Mouse (Mus musculus) central nervous system, embryonic 11.5 days (tissue): ENCODE results near the gene Alkal2. TPM values are rescaled to one million over a fixed set of nuclear protein-coding genes. Genes with fewer than 3 reads are reported as not detected.

ENCODE experiments used
- polyA plus RNA-seq: library from polyadenylated mRNA; depleted of rRNA; stranded (reverse); fragments of >200 nt; gene quantifications from 2 replicates; pipeline ENCODE4 v1.2.3, GENCODE M21; 2012; rRNA removed

The Alkal2 gene
- 0.66 and 1.8 TPM in 2 replicates for polyA plus RNA-seq

DNA sequence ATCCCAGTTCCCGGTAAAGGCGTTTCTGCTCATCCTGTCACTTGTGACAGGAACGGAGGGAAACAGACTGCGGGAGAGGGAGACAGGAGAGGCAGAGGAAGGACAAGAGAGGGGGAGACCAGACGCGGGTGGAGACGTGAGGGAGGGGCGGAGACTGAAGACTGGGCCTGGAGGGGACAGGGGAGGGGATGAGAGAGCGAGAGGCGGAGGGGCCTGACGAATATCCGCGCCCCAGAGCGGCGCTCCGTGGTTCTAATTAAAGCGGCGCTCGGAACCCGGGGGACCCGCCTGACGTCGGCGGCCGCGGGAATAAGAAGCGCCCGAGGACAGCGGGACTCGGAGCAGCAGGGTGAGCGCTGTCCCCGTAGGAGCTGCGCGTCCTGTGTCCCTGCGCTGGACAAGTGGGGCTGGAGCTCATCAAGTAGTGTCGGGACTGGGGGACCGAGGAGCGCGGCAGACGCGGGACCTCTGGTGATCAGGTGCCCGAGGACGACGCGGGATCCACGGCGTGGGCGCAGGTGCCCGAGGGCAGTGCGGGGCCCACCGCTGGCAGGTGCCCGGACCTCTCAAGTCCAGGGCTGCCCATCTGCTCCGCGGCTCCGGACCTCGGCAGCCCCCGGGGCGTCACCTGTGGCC lies at the start of gene Alkal2:
Gene Alkal2 (plus strand): TSS at position 337 of the 636 bp plus-strand sequence.

DNA sequence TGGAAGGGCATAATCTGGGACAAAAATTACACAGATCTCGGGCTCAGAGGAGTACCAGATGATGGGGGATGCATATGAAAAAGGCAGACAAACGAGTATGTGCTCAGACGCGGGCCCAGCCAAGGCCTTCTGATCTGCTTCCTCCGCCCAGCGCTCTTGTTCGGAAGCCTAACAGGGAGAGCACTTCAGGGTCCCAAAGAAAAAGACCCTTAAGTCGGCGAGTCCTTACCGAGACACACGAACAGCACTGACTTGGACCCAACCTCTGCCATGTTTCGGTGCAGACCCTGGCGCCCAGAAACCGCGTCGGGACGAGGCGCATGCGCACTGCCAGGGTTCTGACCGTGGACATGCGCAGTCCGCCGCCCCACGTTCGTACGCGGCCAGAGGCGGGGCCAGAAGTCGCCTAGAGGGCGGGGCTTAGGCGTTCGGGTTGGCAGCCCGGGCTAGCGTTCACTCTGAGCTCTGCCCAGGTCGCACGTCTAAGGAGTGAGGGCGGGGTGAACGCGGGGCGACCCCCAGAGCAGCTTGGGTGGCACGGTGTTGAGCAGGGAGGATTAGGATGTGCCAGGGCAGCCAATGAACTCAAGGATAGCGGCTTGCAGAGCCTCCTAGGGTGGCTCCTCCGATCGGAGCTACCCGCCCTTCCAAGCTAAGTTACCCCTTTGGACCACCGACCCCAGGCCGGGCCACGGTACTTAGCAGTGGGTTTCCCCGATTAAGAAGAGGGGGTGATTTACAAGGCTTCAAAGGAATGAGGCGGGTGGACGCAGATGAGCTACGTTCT lies 27.3 kb downstream of the Alkal2 start, which contains the start of the genes Acp1 and Sh3yl1:
Gene Acp1 (minus strand): TSS at position 329 of the 787 bp plus-strand sequence.
Gene Sh3yl1 (plus strand): TSS at position 408 of the 787 bp plus-strand sequence.

Other genes with a start within 250 kb of the Alkal2 start
- gene Acp1, start 27.3 kb downstream of the Alkal2 start, polyA plus RNA-seq = 27.9 and 43.0 TPM in 2 replicates
- 10.3 and 10.6 TPM in 2 replicates for gene Sh3yl1, start 27.3 kb downstream of the Alkal2 start, polyA plus RNA-seq
- gene Fam110c, start 189.5 kb downstream of the Alkal2 start, polyA plus RNA-seq = 0.15 and 0.18 TPM in 2 replicates